ENCODE assay signal across 29 mouse cellular contexts in genomic region chr8:45585158-45585557, GRCm38 (mm10).
DNase-seq lines count a peak whose midpoint lies in the region; ATAC-seq lines count a peak whose summit lies in the region.
"Had no signal": no experiment of that assay in that cellular context is flagged by ENCODE, and none has a peak within 500 bp of the region (broad histone marks: within the 10 kb centered on the region; RNA-seq: fewer than 3 reads in every experiment).

No protein-coding gene starts in this region.

- 0 out of 2 replicates have a peak overlapping the region, but pooled peaks have one; percentile 1 for H3K9ac ChIP-seq in heart, embryonic 14.5 days (ENCODE audit: low read length)
- H3K9ac ChIP-seq in kidney, embryonic 15.5 days = no peak overlapping the region
- H3K9ac ChIP-seq in intestine, embryonic 16.5 days (ENCODE audit: low read depth, low read length) = no peak overlapping the region
- H3K9ac ChIP-seq: embryonic facial prominence, embryonic 13.5 days; forebrain, embryonic 15.5 days; hindbrain, embryonic 12.5 days; limb, embryonic 15.5 days; liver, embryonic 13.5 days; neural tube, embryonic 12.5 days had no signal

- H3K4me1 ChIP-seq in heart, embryonic 14.5 days (ENCODE audit: control insufficient read depth in 2 of 2, insufficient read depth in 2 of 2, low read length in 2 of 2) = peaks cover 20 to 40% of the 10 kb centered on the region in 2 experiments
- no peaks in the 10 kb centered on the region for H3K4me1 ChIP-seq in kidney, embryonic 15.5 days
- peaks cover 2% of the 10 kb centered on the region; the same call in 1 of the 2 replicates for H3K4me1 ChIP-seq in intestine, embryonic 16.5 days (ENCODE audit: control insufficient read depth, insufficient read depth, low read length)
- H3K4me1 ChIP-seq: embryonic facial prominence, embryonic 13.5 days; limb, embryonic 10.5 days; limb, embryonic 15.5 days; liver, embryonic 13.5 days had no signal

- H3K4me2 ChIP-seq in heart, embryonic 14.5 days (ENCODE audit: low read length) = peak overlapping the region; percentile 17
- no peak overlapping the region for H3K4me2 ChIP-seq in kidney, embryonic 15.5 days
- H3K4me2 ChIP-seq in intestine, embryonic 16.5 days (ENCODE audit: low read depth, low read length) = peak overlapping the region; percentile 18; the same call in 1 of the 2 replicates
- H3K4me2 ChIP-seq: embryonic facial prominence, embryonic 13.5 days; forebrain, embryonic 15.5 days; hindbrain, embryonic 12.5 days; limb, embryonic 15.5 days; liver, embryonic 13.5 days; neural tube, embryonic 12.5 days had no signal

- ATAC-seq in heart, embryonic 14.5 days (ENCODE audit: insufficient number of reproducible peaks, insufficient read depth, low FRiP score, low read depth) = no peak
- ATAC-seq in kidney, embryonic 15.5 days (replicated peaks; ENCODE audit: low FRiP score) = no peak
- ATAC-seq in intestine, embryonic 16.5 days = peak; percentile 83
- ATAC-seq: forebrain, embryonic 15.5 days; hindbrain, postnatal 0 days had no signal

- DNase-seq in heart, adult 11 months = no peak
- no peak for DNase-seq in kidney, postnatal 25 days
- no peak for DNase-seq in ovary, postnatal 14 days (ENCODE audit: low spot score)
- DNase-seq: adrenal gland, postnatal 25 days; B cell, adult 2 months; cerebellum, adult 11-12 months; cerebellum, adult 9-11 months; gastrocnemius, postnatal 25 days; kidney, adult 18-20 months; layer of hippocampus, adult 9-11 months; liver, embryonic 13.5 days; lung, adult 18-20 months; lung, postnatal 10 days; right cerebral cortex, postnatal 4 days; thymus, postnatal 4 days had no signal

- no peaks in the 10 kb centered on the region for H3K9me3 ChIP-seq in heart, embryonic 14.5 days (ENCODE audit: control insufficient read depth, low read length)
- no peaks in the 10 kb centered on the region for H3K9me3 ChIP-seq in kidney, embryonic 15.5 days (replicated peaks)
- no peaks in the 10 kb centered on the region for H3K9me3 ChIP-seq in intestine, embryonic 16.5 days (ENCODE audit: control insufficient read depth, low read length)
- H3K9me3 ChIP-seq: embryonic facial prominence, embryonic 13.5 days; forebrain, embryonic 10.5 days; forebrain, embryonic 15.5 days; hindbrain, embryonic 12.5 days; limb, embryonic 10.5 days; limb, embryonic 15.5 days; liver, embryonic 13.5 days; neural tube, embryonic 12.5 days had no signal

- H3K36me3 ChIP-seq in heart, embryonic 14.5 days (ENCODE audit: control insufficient read depth, insufficient read depth, low read length) = no peaks in the 10 kb centered on the region
- H3K36me3 ChIP-seq in kidney, embryonic 15.5 days = no peaks in the 10 kb centered on the region
- H3K36me3 ChIP-seq in intestine, embryonic 16.5 days (ENCODE audit: control insufficient read depth, insufficient read depth, low read length) = no peaks in the 10 kb centered on the region
- H3K36me3 ChIP-seq: embryonic facial prominence, embryonic 13.5 days; forebrain, embryonic 10.5 days; forebrain, embryonic 15.5 days; hindbrain, embryonic 12.5 days; limb, embryonic 10.5 days; limb, embryonic 15.5 days; liver, embryonic 13.5 days; neural tube, embryonic 12.5 days had no signal

- H3K4me3 ChIP-seq in heart, embryonic 14.5 days (ENCODE audit: control insufficient read depth in 1 of 2, insufficient read depth in 1 of 2, low read depth in 1 of 2, low read length in 2 of 2) = no peak overlapping the region
- H3K4me3 ChIP-seq in kidney, embryonic 15.5 days (replicated peaks) = no peak overlapping the region
- no peak overlapping the region for H3K4me3 ChIP-seq in intestine, embryonic 16.5 days (ENCODE audit: low read length)
- H3K4me3 ChIP-seq: embryonic facial prominence, embryonic 13.5 days; forebrain, embryonic 10.5 days; forebrain, embryonic 15.5 days; hindbrain, embryonic 12.5 days; limb, embryonic 10.5 days; limb, embryonic 15.5 days; liver, embryonic 13.5 days; myocyte; neural tube, embryonic 12.5 days had no signal

- no peaks in the 10 kb centered on the region for H3K27me3 ChIP-seq in heart, embryonic 14.5 days (ENCODE audit: control insufficient read depth, insufficient read depth, low read length)
- no peaks in the 10 kb centered on the region for H3K27me3 ChIP-seq in kidney, embryonic 15.5 days
- no peaks in the 10 kb centered on the region for H3K27me3 ChIP-seq in intestine, embryonic 16.5 days (replicated peaks; ENCODE audit: control insufficient read depth, insufficient read depth, low read length)
- H3K27me3 ChIP-seq: embryonic facial prominence, embryonic 13.5 days; forebrain, embryonic 15.5 days; hindbrain, embryonic 12.5 days; limb, embryonic 15.5 days; liver, embryonic 13.5 days; neural tube, embryonic 12.5 days had no signal

- H3K27ac ChIP-seq in heart, embryonic 14.5 days (replicated peaks in 1 of 2; ENCODE audit: control insufficient read depth in 1 of 2, insufficient read depth in 1 of 2, low read depth in 2 of 2, low read length in 2 of 2) = peak overlapping the region; percentile 75 to 83
- H3K27ac ChIP-seq in kidney, embryonic 15.5 days = 0 out of 2 replicates have a peak overlapping the region, but pooled peaks have one; percentile 50
- peak overlapping the region; percentile 75 for H3K27ac ChIP-seq in intestine, embryonic 16.5 days (ENCODE audit: low read length)
- H3K27ac ChIP-seq: embryonic facial prominence, embryonic 13.5 days; forebrain, embryonic 10.5 days; forebrain, embryonic 15.5 days; hindbrain, embryonic 12.5 days; hindbrain, postnatal 0 days; kidney, postnatal 0 days; limb, embryonic 10.5 days; limb, embryonic 15.5 days; liver, embryonic 13.5 days; macrophage; neural tube, embryonic 12.5 days had no signal

- WGBS in heart, embryonic 14.5 days = 8% methylated on average over 4 of the region's 4 CpGs
- WGBS in kidney, embryonic 15.5 days = 60% methylated on average over 4 of the region's 4 CpGs
- 43% methylated on average over 4 of the region's 4 CpGs for WGBS in intestine, embryonic 16.5 days
